Mouse (Mus musculus): ENCODE results near the gene Olfr1347. TPM values are rescaled to one million over a fixed set of nuclear protein-coding genes. Genes with fewer than 3 reads are reported as not detected.
"Not testable (repeated sequence)": the region's sequence is repeated elsewhere in the genome, so short reads cannot be mapped to it uniquely, and the experiment has no call there.

Olfr1347 gene
- not detected in 2 replicates for polyA plus RNA-seq (2015; fragmentation: Nextera tagmentation; extraction: Ambion mirVana)

DNA sequence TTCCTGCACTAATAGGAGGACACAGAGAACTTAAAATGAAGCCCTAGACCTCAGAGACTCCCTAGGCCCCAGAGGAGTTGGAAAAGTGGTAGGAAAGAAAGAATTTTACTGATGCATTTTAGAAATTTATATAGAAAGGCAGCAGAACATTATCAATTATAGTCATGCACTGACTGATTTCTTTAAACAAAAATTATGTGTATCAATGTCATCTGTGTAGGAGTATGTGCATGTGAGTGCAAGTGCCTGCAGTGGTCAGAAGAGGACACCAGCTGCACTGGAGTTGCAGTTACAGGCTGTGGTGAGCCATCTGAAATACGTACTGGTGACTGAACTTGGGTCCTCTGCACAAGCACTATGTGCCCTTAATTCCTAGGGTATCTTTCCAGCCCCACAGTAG, at the start of gene Olfr1347:
Gene Olfr1347 (minus strand): TSS at position 101 of the 400 bp plus-strand sequence.
- no peak for ATAC-seq (replicated peaks)

DNA sequence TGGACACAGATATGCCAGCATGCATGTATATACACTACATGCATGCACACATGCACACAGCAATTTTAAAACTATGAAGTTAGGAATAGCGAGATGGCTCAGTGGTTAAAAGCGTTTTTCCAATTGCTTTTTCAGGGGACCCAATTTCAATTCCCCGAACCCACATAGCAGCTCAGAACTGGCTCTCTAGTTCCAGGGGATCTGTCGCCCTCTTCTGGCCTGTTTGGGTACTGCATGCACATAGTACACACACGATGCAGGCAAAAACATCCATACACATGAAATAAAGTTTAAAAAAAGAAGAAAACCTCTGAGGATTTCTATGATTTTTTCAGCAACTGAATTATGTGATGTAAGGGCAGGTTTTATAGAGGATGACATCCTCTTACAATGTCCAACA, 26.6 kb upstream of the Olfr1347 start:
- no peaks in the 10 kb centered on the region for H3K27me3 ChIP-seq (replicated peaks)
- H3K36me3 ChIP-seq (replicated peaks), result no peaks in the 10 kb centered on the region
- no peak overlapping the region for H3K27ac ChIP-seq
- no peak for ATAC-seq (replicated peaks)
- WGBS, result 66% methylated on average over 5 of the region's 5 CpGs
- H3K9me3 ChIP-seq, result no peaks in the 10 kb centered on the region
- H3K4me3 ChIP-seq, result no peak overlapping the region
- H3K4me2 ChIP-seq, result no peak overlapping the region
- H3K4me1 ChIP-seq, result no peaks in the 10 kb centered on the region
- H3K9ac ChIP-seq, result no peak overlapping the region

More for the DNA sequence above, at the start of gene Olfr1347:
- Histone ChIP-seq H3K27me3 (replicated peaks) (no peaks in the 10 kb centered on the region), H3K4me1 (no peaks in the 10 kb centered on the region), H3K4me2 (no peak within 1 kb of the TSS), H3K27ac (no peak within 1 kb of the TSS), H3K9ac (no peak within 1 kb of the TSS), H3K4me3 (no peak within 1 kb of the TSS), H3K9me3 (no peaks in the 10 kb centered on the region; the same call in 1 of the 2 replicates), H3K36me3 (replicated peaks) (no peaks in the 10 kb centered on the region)
- WGBS, result 58% methylated on average over 1 of the region's 1 CpGs

DNA sequence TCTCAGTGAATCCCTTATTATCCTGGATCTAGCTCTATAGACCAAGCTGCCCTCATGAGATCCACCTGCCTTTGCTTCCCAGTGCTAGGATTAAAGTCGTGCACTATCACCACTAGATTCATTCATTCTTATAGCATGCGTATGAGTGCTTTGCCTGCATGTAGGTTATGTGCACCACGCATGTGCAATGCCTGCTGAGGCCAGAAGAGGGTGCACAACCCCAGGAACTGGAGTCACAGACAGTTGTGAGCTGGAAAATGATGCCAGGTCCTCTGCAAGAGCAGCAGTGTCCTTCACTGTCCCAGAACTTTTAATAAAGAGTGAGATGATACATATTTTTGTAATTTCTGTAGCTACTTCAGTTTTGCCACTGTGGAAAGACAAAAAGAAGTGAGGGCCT, 25.4 kb upstream of the Olfr1347 start:
- 64% methylated on average over 3 of the region's 3 CpGs for WGBS
- Histone ChIP-seq H3K27ac (no peak overlapping the region), H3K36me3 (replicated peaks) (no peaks in the 10 kb centered on the region)

DNA sequence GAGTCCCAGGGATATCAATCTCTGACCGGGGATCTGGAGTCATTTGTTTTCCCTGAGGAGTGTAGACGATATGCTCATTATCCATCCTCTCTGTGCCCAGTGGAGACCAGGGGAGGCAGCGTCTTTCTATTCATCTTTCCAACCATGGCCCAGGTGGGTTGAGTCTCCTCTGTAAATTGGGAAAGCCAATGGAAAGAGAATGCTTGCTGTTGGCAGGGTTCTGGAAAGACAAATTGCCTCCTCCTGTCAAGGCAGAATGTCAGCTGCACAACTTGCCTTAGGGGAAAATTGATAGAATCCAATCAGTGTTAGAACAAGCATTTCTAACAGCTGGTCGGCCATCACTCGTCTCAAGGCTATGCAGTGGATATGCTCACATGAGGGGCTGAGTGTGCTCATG, 23.3 kb upstream of the Olfr1347 start, which contains the start of gene Olfr1349:
Gene Olfr1349 (minus strand): TSS at position 101 of the 400 bp plus-strand sequence.
- no peaks in the 10 kb centered on the region for H3K4me1 ChIP-seq
- no peaks in the 10 kb centered on the region for H3K36me3 ChIP-seq (replicated peaks)
- no peak within 1 kb of the TSS for H3K4me3 ChIP-seq
- H3K9ac ChIP-seq, result no peak within 1 kb of the TSS
- no peak for ATAC-seq (replicated peaks)
- H3K4me2 ChIP-seq, result no peak within 1 kb of the TSS
- 79% methylated on average over 5 of the region's 5 CpGs for WGBS
- H3K27ac ChIP-seq, result no peak within 1 kb of the TSS
- no peaks in the 10 kb centered on the region for H3K9me3 ChIP-seq
- no peaks in the 10 kb centered on the region for H3K27me3 ChIP-seq (replicated peaks)

More for the DNA sequence above, 25.4 kb upstream of the Olfr1347 start:
- no peak overlapping the region for H3K4me2 ChIP-seq
- no peaks in the 10 kb centered on the region for H3K4me1 ChIP-seq
- no peak overlapping the region for H3K4me3 ChIP-seq
- no peaks in the 10 kb centered on the region for H3K27me3 ChIP-seq (replicated peaks)
- ATAC-seq (replicated peaks), result no peak
- no peak overlapping the region for H3K9ac ChIP-seq
- no peaks in the 10 kb centered on the region for H3K9me3 ChIP-seq

DNA sequence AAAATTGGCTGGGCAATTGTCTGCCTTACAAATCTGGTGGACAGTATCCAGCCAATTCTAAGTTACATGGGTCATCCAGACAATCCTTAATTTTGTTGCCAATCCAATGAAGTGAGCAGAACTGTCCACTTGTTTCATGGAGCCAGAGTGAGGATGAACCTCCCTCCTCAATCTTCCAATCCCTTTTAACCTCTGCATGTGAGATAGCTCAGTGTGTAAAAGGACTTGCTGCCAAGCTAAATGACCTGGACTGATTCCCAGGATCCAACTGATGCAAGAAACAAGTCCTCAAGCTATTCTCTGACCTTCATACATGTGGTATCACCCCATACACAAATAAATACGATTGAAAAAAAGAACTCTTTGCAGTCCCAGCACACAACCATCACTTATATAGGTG, 22.1 kb upstream of the Olfr1347 start:
- no peak overlapping the region for H3K4me3 ChIP-seq
- H3K27ac ChIP-seq, result no peak overlapping the region
- no peak overlapping the region for H3K4me2 ChIP-seq
- WGBS, result 28% methylated on average over 1 of the region's 1 CpGs
- H3K36me3 ChIP-seq (replicated peaks), result no peaks in the 10 kb centered on the region
- H3K4me1 ChIP-seq, result no peaks in the 10 kb centered on the region
- H3K9me3 ChIP-seq, result no peaks in the 10 kb centered on the region
- no peak overlapping the region for H3K9ac ChIP-seq
- H3K27me3 ChIP-seq (replicated peaks), result no peaks in the 10 kb centered on the region
- no peak for ATAC-seq (replicated peaks)

DNA sequence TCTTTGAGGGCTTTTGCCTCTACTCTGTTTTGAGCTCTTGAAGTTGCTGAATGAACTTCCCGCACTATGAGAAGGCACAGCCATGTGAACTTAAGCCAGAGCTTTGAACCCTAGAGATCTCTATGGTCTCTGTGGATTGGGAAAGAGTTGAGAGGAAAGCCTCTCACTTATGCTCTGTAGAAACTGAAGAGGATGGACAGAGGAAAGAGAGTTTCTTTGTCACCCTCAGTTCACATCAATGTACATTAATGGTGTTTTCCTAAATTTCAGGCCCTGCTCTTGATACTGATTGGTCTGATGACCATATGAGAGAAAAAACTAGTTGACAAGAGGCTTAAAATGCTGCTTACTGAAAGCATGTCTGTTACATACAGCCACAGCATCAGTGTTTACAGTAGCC, 9.1 kb upstream of the Olfr1347 start, which contains the start of gene Olfr1348:
Gene Olfr1348 (minus strand): TSS at position 101 of the 400 bp plus-strand sequence.
- ATAC-seq (replicated peaks), result no peak
- H3K4me3 ChIP-seq, result no peak within 1 kb of the TSS
- no peak within 1 kb of the TSS for H3K27ac ChIP-seq
- no peak within 1 kb of the TSS for H3K9ac ChIP-seq
- H3K9me3 ChIP-seq, result no peaks in the 10 kb centered on the region
- H3K4me2 ChIP-seq, result no peak within 1 kb of the TSS
- H3K27me3 ChIP-seq (replicated peaks), result no peaks in the 10 kb centered on the region
- no peaks in the 10 kb centered on the region for H3K36me3 ChIP-seq (replicated peaks)
- no peaks in the 10 kb centered on the region for H3K4me1 ChIP-seq
- 92% methylated on average over 1 of the region's 1 CpGs for WGBS

DNA sequence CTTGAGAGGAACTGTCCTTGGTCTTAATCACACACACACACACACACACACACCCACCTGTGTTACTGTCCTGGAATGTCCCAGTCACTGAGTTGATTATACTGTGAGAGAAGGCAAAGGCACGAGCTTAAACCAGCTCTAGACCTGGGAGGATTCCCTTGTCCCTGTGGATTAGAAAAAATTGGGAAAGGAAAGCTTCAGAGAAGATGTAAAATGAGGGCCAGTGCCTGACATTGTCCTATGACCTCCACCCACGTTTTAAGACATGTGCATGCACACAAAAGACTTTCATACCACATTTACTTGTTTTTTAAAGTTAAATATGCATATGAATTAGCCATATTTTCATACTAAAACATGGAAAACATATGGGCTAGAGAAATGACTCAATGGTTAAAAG, 12.7 kb downstream of the Olfr1347 start, which contains the start of gene Olfr5:
Gene Olfr5 (minus strand): TSS at position 101 of the 400 bp plus-strand sequence.
- H3K36me3 ChIP-seq (replicated peaks), result no peaks in the 10 kb centered on the region
- no peaks in the 10 kb centered on the region for H3K9me3 ChIP-seq
- no peak within 1 kb of the TSS for H3K4me3 ChIP-seq
- H3K27me3 ChIP-seq (replicated peaks), result no peaks in the 10 kb centered on the region
- H3K9ac ChIP-seq, result no peak within 1 kb of the TSS
- H3K4me1 ChIP-seq, result no peaks in the 10 kb centered on the region
- no peak within 1 kb of the TSS for H3K4me2 ChIP-seq
- no peak for ATAC-seq (replicated peaks)
- WGBS, result 36% methylated on average over 2 of the region's 2 CpGs
- no peak within 1 kb of the TSS for H3K27ac ChIP-seq

DNA sequence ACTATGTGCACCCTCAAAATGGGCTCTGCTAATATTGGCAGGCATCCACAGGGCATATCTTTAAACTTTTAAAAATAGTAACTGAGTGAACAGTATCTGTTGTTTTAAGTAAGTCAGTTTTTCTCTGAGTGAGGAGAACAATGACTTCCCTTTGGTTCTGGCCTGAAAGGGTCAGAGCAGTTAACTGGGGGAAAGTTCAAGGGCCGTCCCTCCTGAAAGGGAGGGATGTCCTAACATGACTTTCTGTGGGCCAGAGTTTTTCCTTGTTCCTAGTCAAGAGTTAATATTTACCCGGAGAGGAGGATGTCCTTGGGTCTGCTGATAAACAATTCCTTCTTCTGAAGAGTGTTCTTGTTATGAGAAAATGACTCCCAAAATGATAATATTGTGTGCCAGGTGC, 21.9 kb downstream of the Olfr1347 start:
- not testable (repeated sequence) for H3K9me3 ChIP-seq; H3K9ac ChIP-seq; H3K27ac ChIP-seq; H3K27me3 ChIP-seq (replicated peaks); H3K4me3 ChIP-seq; H3K4me2 ChIP-seq; ATAC-seq (replicated peaks); H3K36me3 ChIP-seq (replicated peaks); H3K4me1 ChIP-seq
- WGBS, result 82% methylated on average over 2 of the region's 2 CpGs

DNA sequence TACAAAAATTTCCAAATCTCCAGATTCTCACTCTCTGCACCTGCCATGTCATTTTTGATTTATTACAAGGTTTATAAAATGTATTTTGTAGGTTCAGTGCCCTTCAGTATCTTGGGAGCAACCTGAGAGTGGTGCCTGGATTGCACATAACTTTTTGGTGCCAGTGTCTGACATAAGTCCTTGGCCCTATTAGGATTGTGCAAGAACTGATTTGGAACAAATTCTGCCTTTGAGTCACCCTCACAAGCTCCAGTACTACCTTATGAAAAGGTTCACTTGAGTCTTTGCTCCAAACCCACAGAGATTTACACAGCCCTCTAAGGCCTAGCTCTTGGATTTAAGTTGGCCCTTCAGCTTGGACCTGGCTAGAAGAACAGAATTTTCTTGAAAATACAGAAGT, 32.6 kb downstream of the Olfr1347 start, which contains the start of gene Olfr1346:
Gene Olfr1346 (plus strand): TSS at position 151 of the 400 bp plus-strand sequence.
- no peaks in the 10 kb centered on the region for H3K27me3 ChIP-seq (replicated peaks)
- H3K9me3 ChIP-seq, result no peaks in the 10 kb centered on the region
- ATAC-seq (replicated peaks), result no peak
- no peak within 1 kb of the TSS for H3K4me3 ChIP-seq
- no peaks in the 10 kb centered on the region for H3K4me1 ChIP-seq
- no peaks in the 10 kb centered on the region for H3K36me3 ChIP-seq (replicated peaks)
- no peak within 1 kb of the TSS for H3K27ac ChIP-seq
- no peak within 1 kb of the TSS for H3K9ac ChIP-seq
- H3K4me2 ChIP-seq, result no peak within 1 kb of the TSS

DNA sequence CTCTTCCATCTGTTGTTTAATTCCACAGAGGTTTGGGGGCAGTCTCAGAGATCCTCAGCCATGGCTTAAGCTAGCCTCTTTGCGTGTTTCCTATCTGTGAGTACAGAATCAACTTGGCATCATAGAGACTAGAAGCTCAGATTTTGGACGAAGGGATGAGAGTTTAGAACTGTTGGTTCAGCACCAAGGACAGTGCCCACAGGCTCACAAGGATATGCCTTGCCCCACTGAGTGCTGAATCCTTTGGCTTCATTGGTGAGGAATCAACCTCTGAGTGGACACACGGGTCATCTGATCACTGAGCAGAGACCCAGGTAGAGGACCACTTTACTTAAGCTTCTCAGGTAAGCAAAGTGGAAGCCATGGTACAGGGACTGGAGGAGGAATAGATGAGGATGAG, 43.2 kb downstream of the Olfr1347 start:
- H3K27ac ChIP-seq, result no peak overlapping the region
- no peak overlapping the region for H3K9ac ChIP-seq
- H3K4me3 ChIP-seq, result no peak overlapping the region
- 40% methylated on average over 3 of the region's 3 CpGs for WGBS
- no peak overlapping the region for H3K4me2 ChIP-seq
- H3K4me1 ChIP-seq, result no peaks in the 10 kb centered on the region
- H3K36me3 ChIP-seq (replicated peaks), result no peaks in the 10 kb centered on the region
- H3K9me3 ChIP-seq, result no peaks in the 10 kb centered on the region
- no peak for ATAC-seq (replicated peaks)
- H3K27me3 ChIP-seq (replicated peaks), result no peaks in the 10 kb centered on the region

DNA sequence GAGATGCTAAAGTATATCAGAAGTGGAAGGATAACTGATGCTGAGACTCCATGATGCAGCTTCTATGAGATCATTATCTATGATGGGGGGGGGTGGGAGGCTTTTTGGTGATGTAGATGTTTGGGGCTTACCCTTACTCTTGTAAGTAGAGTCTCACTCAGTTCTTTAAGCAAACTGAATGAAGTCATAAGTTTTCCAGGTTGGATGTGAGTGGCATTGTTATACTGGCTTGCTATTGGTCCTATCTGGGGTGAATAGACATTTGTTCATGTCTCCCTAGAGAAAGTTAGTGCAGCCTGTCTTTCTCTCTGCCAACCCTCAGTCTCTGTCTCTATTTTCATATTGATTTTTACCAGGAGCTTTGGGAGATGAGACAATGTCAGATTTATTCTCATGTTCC, 43.7 kb downstream of the Olfr1347 start, which contains the start of gene Olfr1336:
Gene Olfr1336 (plus strand): TSS at position 301 of the 400 bp plus-strand sequence.
- H3K4me1 ChIP-seq, result no peaks in the 10 kb centered on the region
- no peak within 1 kb of the TSS for H3K27ac ChIP-seq
- no peaks in the 10 kb centered on the region for H3K9me3 ChIP-seq
- no peak within 1 kb of the TSS for H3K4me3 ChIP-seq
- H3K36me3 ChIP-seq (replicated peaks), result no peaks in the 10 kb centered on the region
- no peak for ATAC-seq (replicated peaks)
- no peak within 1 kb of the TSS for H3K9ac ChIP-seq
- no peak within 1 kb of the TSS for H3K4me2 ChIP-seq
- no peaks in the 10 kb centered on the region for H3K27me3 ChIP-seq (replicated peaks)

DNA sequence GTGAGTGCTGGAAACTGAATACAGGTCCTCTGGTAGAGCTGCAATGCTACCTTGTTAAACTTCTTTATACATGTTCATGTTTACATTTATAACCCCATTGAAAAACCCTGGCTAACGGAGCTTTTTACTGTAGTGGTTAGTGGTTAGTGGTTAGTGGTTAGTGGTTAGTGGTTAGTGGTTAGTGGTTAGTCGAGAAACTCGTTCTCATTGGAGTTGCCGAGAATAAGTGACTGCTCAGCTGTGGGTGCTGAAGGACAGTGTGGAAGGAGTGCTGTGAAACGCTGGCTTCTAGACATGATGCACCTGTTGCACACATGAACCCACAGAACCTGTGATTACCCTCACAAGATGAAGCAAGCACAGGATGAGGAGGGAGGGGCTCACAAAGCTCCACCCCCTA, 51.8 kb downstream of the Olfr1347 start:
- no peak overlapping the region for H3K27ac ChIP-seq
- no peak overlapping the region for H3K4me3 ChIP-seq
- no peak overlapping the region for H3K9ac ChIP-seq
- no peaks in the 10 kb centered on the region for H3K36me3 ChIP-seq (replicated peaks)
- H3K4me1 ChIP-seq, result no peaks in the 10 kb centered on the region
- no peak for ATAC-seq (replicated peaks)
- no peaks in the 10 kb centered on the region for H3K9me3 ChIP-seq
- 88% methylated on average over 5 of the region's 5 CpGs for WGBS
- no peaks in the 10 kb centered on the region for H3K27me3 ChIP-seq (replicated peaks)
- H3K4me2 ChIP-seq, result no peak overlapping the region

DNA sequence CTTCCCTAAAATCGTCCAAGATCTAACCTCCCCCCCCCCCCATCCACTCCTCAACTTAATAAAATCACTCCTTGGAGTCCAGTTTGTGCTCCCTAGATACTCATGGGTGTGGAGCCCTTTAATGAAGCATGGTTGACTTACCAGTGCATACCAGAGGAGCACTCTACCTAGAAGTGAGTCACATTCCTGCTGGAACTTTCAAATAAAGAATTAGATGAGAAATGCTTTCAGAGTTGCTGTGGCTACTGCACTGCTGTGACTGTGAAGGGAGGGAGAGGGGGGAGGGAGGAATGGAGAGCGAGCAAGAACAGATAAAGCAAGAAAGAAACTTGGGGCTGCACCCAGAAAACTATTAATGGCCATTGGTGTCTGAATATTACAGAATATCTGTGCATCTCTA, 58.4 kb downstream of the Olfr1347 start:
- no peak overlapping the region for H3K27ac ChIP-seq
- no peak overlapping the region for H3K4me2 ChIP-seq
- 29% methylated on average over 2 of the region's 2 CpGs for WGBS
- no peak overlapping the region for H3K9ac ChIP-seq
- H3K4me1 ChIP-seq, result no peaks in the 10 kb centered on the region
- no peak overlapping the region for H3K4me3 ChIP-seq
- no peaks in the 10 kb centered on the region for H3K27me3 ChIP-seq (replicated peaks)
- ATAC-seq (replicated peaks), result no peak
- H3K9me3 ChIP-seq, result no peaks in the 10 kb centered on the region
- no peaks in the 10 kb centered on the region for H3K36me3 ChIP-seq (replicated peaks)
